Mouse (Mus musculus) MEL (cell line): ENCODE measurements at regions not wholly inside any gene's neighbourhood (a gene's known extent, or its start where the extent isn't known, plus 50 kb on each side); places are given as distances from the start of the nearest gene placed in this dataset.

Experiments
- DNase-seq: peaks from one replicate; pipeline ENCODE4 v3.0.0; 2011; ENCODE audit warnings: low read depth, low spot score
- H3K27ac ChIP-seq: 2 replicates; pipeline ENCODE4 v1.5.1; 2012; ENCODE audit warnings: low read depth, mild to moderate bottlenecking, control low read depth, low read length, moderate library complexity; ENCODE audit not compliant: control insufficient read depth
- H3K27me3 ChIP-seq, 2 experiments: fragments of 150-350 bp in 1 of 2; sonication (generic) in 1 of 2; 2 replicates each; pipeline ENCODE4 v1.6.1; 2012; ENCODE audit warnings: low read length in 2 of 2, mild to moderate bottlenecking in 2 of 2, improper control_type of control experiment in 1 of 2, moderate library complexity in 1 of 2; ENCODE audit not compliant: insufficient read depth in 2 of 2, control insufficient read depth in 1 of 2
- H3K36me3 ChIP-seq, 2 experiments: 2 replicates each; pipeline ENCODE4 v1.6.1; 2012 to 2014; ENCODE audit warnings: low read length in 2 of 2, improper control_type of control experiment in 1 of 2, inconsistent platforms in 1 of 2, mild to moderate bottlenecking in 1 of 2; ENCODE audit not compliant: insufficient read depth in 2 of 2, control insufficient read depth in 1 of 2
- H3K4me1 ChIP-seq, 2 experiments: fragments of 150-350 bp in 1 of 2; sonication (generic) in 1 of 2; 2 replicates each; pipeline ENCODE4 v1.6.1; 2012; ENCODE audit warnings: low read length in 2 of 2, improper control_type of control experiment in 1 of 2, mild to moderate bottlenecking in 1 of 2; ENCODE audit not compliant: insufficient read depth in 2 of 2, control insufficient read depth in 1 of 2
- H3K4me3 ChIP-seq, 2 experiments: fragments of 150-350 bp in 1 of 2; sonication (generic) in 1 of 2; 2 replicates each; pipeline ENCODE4 v1.5.1; 2012; ENCODE audit warnings: low read depth in 2 of 2, low read length in 2 of 2, mild to moderate bottlenecking in 2 of 2, moderate library complexity in 2 of 2, control low read depth in 1 of 2, improper control_type of control experiment in 1 of 2; ENCODE audit not compliant: control insufficient read depth in 1 of 2, insufficient read depth in 1 of 2
- H3K79me2 ChIP-seq: 2 replicates; pipeline ENCODE4 v1.6.1; 2012; ENCODE audit warnings: mild to moderate bottlenecking, low read length, moderate library complexity; ENCODE audit not compliant: control insufficient read depth, poor library complexity, insufficient read depth
- H3K9ac ChIP-seq: 2 replicates; pipeline ENCODE4 v1.6.1; 2012; ENCODE audit warnings: low read depth, mild to moderate bottlenecking, control low read depth, low read length, moderate library complexity; ENCODE audit not compliant: control insufficient read depth, poor library complexity, severe bottlenecking
- H3K9me3 ChIP-seq: fragments of 150-350 bp; sonication (generic); replicated peaks from 2 replicates; pipeline ENCODE4 v1.6.1; 2012; ENCODE audit warnings: mild to moderate bottlenecking, low read length, improper control_type of control experiment, moderate library complexity; ENCODE audit not compliant: insufficient read depth
- ELF1 ChIP-seq: IDR thresholded peaks from 2 replicates; pipeline ENCODE4 v1.6.1; 2014; ENCODE audit warnings: low read depth, mild to moderate bottlenecking, inconsistent platforms, low read length, improper control_type of control experiment, moderate library complexity
- EP300 ChIP-seq, 2 experiments: IDR thresholded peaks; 2 replicates each; pipeline ENCODE4 v1.6.1; 2011; ENCODE audit warnings: improper control_type of control experiment in 2 of 2, low read length in 2 of 2, low read depth in 1 of 2, mild to moderate bottlenecking in 1 of 2
- ETS1 ChIP-seq: IDR thresholded peaks from 2 replicates; pipeline ENCODE4 v1.6.1; 2012; ENCODE audit warnings: low read depth, mild to moderate bottlenecking, inconsistent platforms, low read length, improper control_type of control experiment, moderate library complexity
- GATA1 ChIP-seq: IDR thresholded peaks from 2 replicates; pipeline ENCODE4 v1.6.1; 2011; ENCODE audit warnings: low read depth, low read length, improper control_type of control experiment
- JUND ChIP-seq: IDR thresholded peaks from 2 replicates; pipeline ENCODE4 v1.6.1; 2011; ENCODE audit warnings: low read depth, mild to moderate bottlenecking, improper control_type of control experiment, low read length
- KAT2A ChIP-seq: conservative IDR thresholded peaks from 2 replicates; pipeline ENCODE4 v1.6.1; 2012; ENCODE audit warnings: low read depth, low read length, improper control_type of control experiment, inconsistent platforms
- MAFK ChIP-seq: IDR thresholded peaks from 2 replicates; pipeline ENCODE4 v1.6.1; 2011; ENCODE audit warnings: low read depth, mild to moderate bottlenecking, low read length, improper control_type of control experiment, borderline replicate concordance
- MAZ ChIP-seq: IDR thresholded peaks from 2 replicates; pipeline ENCODE4 v1.6.1; 2012; ENCODE audit warnings: low read depth, mild to moderate bottlenecking, inconsistent platforms, low read length, improper control_type of control experiment
- MYB ChIP-seq: IDR thresholded peaks from 2 replicates; pipeline ENCODE4 v1.6.1; 2011; ENCODE audit warnings: mild to moderate bottlenecking, low read depth, low read length, improper control_type of control experiment
- NRF1 ChIP-seq: IDR thresholded peaks from 2 replicates; pipeline ENCODE4 v1.6.1; 2014; ENCODE audit warnings: low read depth, mild to moderate bottlenecking, inconsistent platforms, low read length, improper control_type of control experiment, moderate library complexity; ENCODE audit not compliant: poor library complexity, insufficient read depth, severe bottlenecking
- POLR2AphosphoS2 ChIP-seq: IDR thresholded peaks from 2 replicates; pipeline ENCODE4 v1.6.1; 2011; ENCODE audit warnings: low read length, improper control_type of control experiment
- POLR2AphosphoS5 ChIP-seq: IDR thresholded peaks from 2 replicates; pipeline ENCODE4 v1.6.1; 2012; ENCODE audit warnings: low read depth, borderline replicate concordance, mild to moderate bottlenecking, inconsistent platforms, low read length, moderate library complexity, mixed read lengths
- RAD21 ChIP-seq: IDR thresholded peaks from 2 replicates; pipeline ENCODE4 v1.6.1; 2011; ENCODE audit warnings: mild to moderate bottlenecking, low read depth, low read length, improper control_type of control experiment
- RCOR1 ChIP-seq: IDR thresholded peaks from 2 replicates; pipeline ENCODE4 v1.6.1; 2012; ENCODE audit warnings: low read depth, mild to moderate bottlenecking, inconsistent platforms, low read length, improper control_type of control experiment
- SIN3A ChIP-seq: IDR thresholded peaks from 2 replicates; pipeline ENCODE4 v1.6.1; 2012; ENCODE audit warnings: low read length, improper control_type of control experiment, inconsistent platforms
- SMC3 ChIP-seq: IDR thresholded peaks from 2 replicates; pipeline ENCODE4 v1.6.1; 2011; ENCODE audit warnings: low read depth, low read length, improper control_type of control experiment
- TAL1 ChIP-seq: IDR thresholded peaks from 2 replicates; pipeline ENCODE4 v1.6.1; 2012; ENCODE audit warnings: mild to moderate bottlenecking, inconsistent platforms, low read length, moderate library complexity, mixed read lengths
- TCF12 ChIP-seq: IDR thresholded peaks from 2 replicates; pipeline ENCODE4 v1.6.1; 2014; ENCODE audit warnings: low read depth, mild to moderate bottlenecking, inconsistent platforms, low read length, improper control_type of control experiment, moderate library complexity
- UBTF ChIP-seq: IDR thresholded peaks from 2 replicates; pipeline ENCODE4 v1.6.1; 2012; ENCODE audit warnings: low read depth, mild to moderate bottlenecking, inconsistent platforms, low read length, improper control_type of control experiment, moderate library complexity, borderline replicate concordance; ENCODE audit not compliant: insufficient read depth
- ZKSCAN1 ChIP-seq: IDR thresholded peaks from 2 replicates; pipeline ENCODE4 v1.6.1; 2012; ENCODE audit warnings: low read depth, mild to moderate bottlenecking, inconsistent platforms, low read length, improper control_type of control experiment, moderate library complexity
- ZNF384 ChIP-seq: IDR thresholded peaks from 2 replicates; pipeline ENCODE4 v1.6.1; 2012; ENCODE audit warnings: low read depth, mild to moderate bottlenecking, inconsistent platforms, low read length, improper control_type of control experiment

DNA sequence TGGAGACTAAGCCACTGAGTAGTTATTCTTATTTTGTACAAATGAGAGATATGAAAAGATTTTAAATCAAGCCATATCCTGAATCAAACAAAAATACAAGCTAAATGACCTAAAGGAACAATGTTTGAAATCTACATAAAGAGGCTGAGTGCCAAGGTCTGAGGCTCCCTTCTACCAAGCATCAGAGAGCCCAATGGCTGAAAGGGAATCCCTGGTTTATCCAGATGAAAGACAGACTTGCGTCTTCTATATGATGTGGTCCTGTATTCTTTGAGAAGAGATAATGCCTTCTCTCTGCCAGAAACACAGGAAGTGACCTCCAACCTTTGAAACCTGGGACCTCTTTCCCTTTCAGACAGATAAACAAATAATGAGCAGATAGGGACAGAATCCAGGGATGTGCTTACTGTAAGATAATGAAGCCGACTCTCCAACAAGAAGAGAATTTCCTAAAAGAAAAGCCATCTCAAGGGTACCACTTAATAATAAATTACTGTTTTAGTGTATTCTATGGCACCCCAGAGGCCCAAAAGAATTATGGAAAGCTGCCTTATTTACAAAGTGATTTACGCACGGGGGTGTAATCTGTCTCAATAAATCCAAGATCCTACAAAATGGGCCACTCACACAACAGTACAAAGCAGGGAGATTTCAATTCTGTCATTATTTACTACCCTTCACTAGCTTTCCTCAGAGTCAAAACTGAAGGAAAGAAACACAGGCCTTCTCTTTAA lies 248.7 kb downstream of the Bcl2 start:
- DNase-seq = peak; percentile 39
- peaks cover 0 to 60% of the 10 kb centered on the region in 2 experiments; a peak in 2 of 4 replicates for H3K36me3 ChIP-seq
- H3K27me3 ChIP-seq = no peaks in the 10 kb centered on the region
- H3K9me3 ChIP-seq = no peaks in the 10 kb centered on the region
- no peak overlapping the region for H3K9ac ChIP-seq
- H3K79me2 ChIP-seq = no peaks in the 10 kb centered on the region
- TF ChIP-seq ZNF384 (no peak), ZKSCAN1 (no peak), RCOR1 (peak; percentile 71; the same call in 1 of the 2 replicates), MAZ (no peak), ELF1 (no peak), RAD21 (no peak), SIN3A (0 out of 2 replicates have a peak, but pooled peaks have one; percentile 20), EP300 (IDR thresholded peaks at IDR 0.05; ENCODE audit: low read depth in 1 of 2, low read length in 2 of 2) (peak; percentile 70 to 74), POLR2AphosphoS5 (no peak), POLR2AphosphoS2 (no peak), MYB (no peak), JUND (no peak), UBTF (no peak), ETS1 (peak; percentile 18; the same call in 1 of the 2 replicates), SMC3 (no peak), NRF1 (no peak), TCF12 (peak; percentile 73; the same call in 1 of the 2 replicates), GATA1 (peak; percentile 74), MAFK (no peak), KAT2A (no peak), TAL1 (no peak)
- no peak overlapping the region for H3K4me3 ChIP-seq
- H3K27ac ChIP-seq = no peak overlapping the region; the same call in 1 of the 2 replicates
- H3K4me1 ChIP-seq = peaks cover 44 to 50% of the 10 kb centered on the region in 2 experiments
